Mouse (Mus musculus): ENCODE results near the gene Hist1h1b.
"Not testable (repeated sequence)": the region's sequence is repeated elsewhere in the genome, so short reads cannot be mapped to it uniquely, and the experiment has no call there.

Gene Hist1h1b

GRCm38 (mm10) chr13:21779767-21780731 is at the start of gene Hist1h1b:
TSS of gene Hist1h1b (minus strand) at chr13:21780625.
- peak; percentile 77 for DNase-seq (ENCODE audit: low spot score)

DNA sequence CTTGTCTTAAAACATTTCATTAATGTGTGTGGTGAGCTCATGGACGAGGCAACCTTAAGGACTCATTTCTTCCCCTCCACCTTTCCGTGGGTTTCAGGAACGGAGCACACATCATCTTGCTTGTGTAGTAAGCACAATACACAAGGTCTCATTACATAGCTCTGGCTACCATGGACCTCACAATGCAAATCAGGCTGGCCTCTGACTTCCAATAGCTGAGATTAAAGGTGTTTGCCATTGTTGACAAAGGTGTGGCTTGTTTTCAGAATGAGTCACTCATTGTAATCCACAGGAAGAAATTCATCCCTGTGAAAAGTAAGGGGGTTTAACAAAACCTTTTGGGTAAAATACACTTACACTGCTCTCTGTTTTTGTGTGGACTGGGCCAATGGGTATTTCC is 48.1 kb upstream of the Hist1h1b start:
- DNase-seq (ENCODE audit: low spot score) = no peak

GRCm38 (mm10) chr13:21820082-21820890 is 39.9 kb upstream of the Hist1h1b start:
- DNase-seq (ENCODE audit: low spot score) = not testable (repeated sequence)

DNA sequence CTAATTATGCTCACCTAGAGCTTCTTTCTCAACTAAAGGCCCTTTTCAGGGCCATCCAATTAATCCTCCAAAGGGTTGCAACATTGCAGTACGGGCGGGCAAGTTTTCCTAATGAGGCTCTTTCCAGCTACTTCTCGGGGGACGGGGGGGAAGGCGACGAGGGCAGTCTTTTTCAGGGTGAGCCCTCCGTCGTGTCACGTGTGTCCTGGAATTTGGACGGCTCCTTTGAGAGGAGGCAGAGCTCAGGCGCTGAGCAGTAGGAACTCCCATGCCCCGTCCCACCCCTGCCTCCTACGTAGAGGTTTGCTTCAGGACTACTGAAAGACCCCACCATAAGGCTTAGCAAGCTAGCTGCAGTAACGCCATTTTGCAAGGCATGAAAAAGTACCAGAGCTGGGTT is 31.7 kb upstream of the Hist1h1b start:
- not testable (repeated sequence) for DNase-seq (ENCODE audit: low spot score)

- not testable (repeated sequence) for DNase-seq (ENCODE audit: low spot score)
These were observed 31.1 kb upstream of the Hist1h1b start, which contains the start of gene Hist1h4m for GRCm38 (mm10) chr13:21811539-21811938. TSS of gene Hist1h4m (plus strand) at chr13:21811746.

DNA sequence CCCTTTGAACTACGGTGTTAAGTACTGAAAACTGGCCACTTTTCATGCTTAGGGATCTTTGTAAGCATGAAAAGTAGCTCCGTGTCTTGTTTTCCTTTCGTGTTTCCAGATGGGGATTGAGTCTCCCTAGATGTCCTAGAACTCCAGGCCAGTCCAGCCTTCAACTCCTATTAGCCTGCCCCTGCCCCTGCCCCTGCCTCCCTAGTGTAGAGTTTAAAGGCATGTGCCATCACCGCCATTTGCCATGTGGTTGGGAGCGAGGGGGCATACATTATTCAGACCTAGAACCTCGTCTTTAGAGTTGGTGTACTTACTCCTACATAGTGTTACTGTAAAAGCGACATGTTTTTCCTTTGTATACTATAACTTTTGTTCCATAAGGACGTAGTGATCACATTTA is 30.6 kb upstream of the Hist1h1b start:
- not testable (repeated sequence) for DNase-seq (ENCODE audit: low spot score)

DNA sequence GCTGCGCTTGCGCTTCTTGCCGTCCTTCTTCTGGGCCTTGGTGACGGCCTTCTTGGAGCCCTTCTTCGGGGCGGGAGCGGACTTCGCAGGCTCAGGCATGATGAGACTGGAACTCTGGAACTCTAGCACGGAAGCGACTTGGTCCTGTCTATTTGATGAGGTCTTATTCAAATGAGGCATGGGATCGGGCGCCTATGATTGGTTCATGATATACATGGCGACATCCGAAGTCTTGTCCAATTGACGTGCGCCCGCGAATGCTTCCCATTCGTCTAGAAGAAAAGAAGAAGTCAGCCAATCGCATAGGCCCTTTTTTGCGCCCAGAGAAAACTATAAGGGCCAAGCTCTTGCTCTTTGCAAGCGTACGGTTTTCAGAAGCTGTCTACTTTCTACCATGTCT is 29.6 kb upstream of the Hist1h1b start, which contains the start of the genes Hist1h2bq and Hist1h2ao:
Gene Hist1h2bq, minus strand, starts transcription at position 125 of the 400 bp plus-strand sequence.
Gene Hist1h2ao, plus strand, starts transcription at position 393 of the 400 bp plus-strand sequence.
- DNase-seq (ENCODE audit: low spot score) = not testable (repeated sequence)

- DNase-seq (ENCODE audit: low spot score) = not testable (repeated sequence)
These were observed 22.6 kb upstream of the Hist1h1b start for GRCm38 (mm10) chr13:21803058-21803457.

DNA sequence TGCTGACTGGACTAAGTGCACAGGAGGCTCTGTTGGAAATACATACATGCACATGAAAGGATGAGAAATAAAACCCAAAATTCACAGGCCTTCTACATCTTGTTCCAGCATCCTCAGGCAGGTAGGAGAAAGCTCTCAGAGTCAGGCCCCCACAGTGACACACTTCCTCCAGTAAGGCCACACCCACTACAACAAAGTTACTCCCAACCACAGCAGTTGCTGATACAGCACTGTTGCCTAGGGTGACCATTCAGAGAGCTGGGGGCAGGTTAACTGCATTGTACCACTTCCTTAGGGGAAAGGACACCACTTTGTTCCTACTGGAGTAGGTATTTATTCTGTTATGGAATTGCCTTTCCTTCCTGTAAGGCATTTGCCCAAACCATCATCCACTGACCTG is 16.7 kb upstream of the Hist1h1b start:
- not testable (repeated sequence) for DNase-seq (ENCODE audit: low spot score)

DNA sequence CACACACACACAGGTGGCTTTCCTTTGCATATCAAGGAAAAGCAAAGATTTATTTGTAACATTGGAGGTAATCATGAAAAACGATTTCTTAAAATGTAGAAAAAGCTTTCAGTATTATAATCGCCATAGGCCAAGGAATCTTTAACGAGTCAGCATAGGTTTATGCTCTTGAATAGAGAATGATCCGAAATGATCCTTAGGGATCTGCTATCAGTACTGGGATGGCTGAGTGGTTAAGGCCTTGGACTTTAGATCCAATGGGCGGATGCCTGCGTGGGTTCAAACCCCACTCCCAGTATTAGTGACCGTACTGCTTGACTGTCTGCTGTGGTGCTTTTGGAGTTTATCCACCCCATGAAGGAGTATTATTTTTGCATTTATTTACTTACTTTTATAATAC is 15.2 kb upstream of the Hist1h1b start:
- no peak for DNase-seq (ENCODE audit: low spot score)

GRCm38 (mm10) chr13:21790601-21791283 is 10.3 kb upstream of the Hist1h1b start:
- DNase-seq (ENCODE audit: low spot score) = peak; percentile 43

DNA sequence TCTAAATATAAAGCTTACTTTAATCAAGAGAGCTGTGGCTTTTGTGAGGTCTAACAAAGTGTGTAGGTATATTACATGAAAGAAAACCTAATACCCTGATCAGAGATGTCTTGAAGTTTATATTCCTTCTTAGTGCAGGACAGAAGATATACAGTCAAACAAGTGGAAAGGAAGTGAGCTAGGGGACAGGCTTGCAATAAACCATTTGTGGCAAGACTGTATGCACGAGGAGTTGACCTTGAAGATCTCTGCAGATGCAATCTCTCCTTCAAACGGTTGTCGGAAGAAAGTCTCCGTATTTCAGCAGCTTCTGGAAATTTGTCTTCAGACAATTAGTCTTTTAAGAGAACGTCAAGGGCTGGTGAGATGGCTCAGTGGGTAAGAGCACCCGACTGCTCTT is 9.5 kb upstream of the Hist1h1b start:
- DNase-seq (ENCODE audit: low spot score) = peak; percentile 12

DNA sequence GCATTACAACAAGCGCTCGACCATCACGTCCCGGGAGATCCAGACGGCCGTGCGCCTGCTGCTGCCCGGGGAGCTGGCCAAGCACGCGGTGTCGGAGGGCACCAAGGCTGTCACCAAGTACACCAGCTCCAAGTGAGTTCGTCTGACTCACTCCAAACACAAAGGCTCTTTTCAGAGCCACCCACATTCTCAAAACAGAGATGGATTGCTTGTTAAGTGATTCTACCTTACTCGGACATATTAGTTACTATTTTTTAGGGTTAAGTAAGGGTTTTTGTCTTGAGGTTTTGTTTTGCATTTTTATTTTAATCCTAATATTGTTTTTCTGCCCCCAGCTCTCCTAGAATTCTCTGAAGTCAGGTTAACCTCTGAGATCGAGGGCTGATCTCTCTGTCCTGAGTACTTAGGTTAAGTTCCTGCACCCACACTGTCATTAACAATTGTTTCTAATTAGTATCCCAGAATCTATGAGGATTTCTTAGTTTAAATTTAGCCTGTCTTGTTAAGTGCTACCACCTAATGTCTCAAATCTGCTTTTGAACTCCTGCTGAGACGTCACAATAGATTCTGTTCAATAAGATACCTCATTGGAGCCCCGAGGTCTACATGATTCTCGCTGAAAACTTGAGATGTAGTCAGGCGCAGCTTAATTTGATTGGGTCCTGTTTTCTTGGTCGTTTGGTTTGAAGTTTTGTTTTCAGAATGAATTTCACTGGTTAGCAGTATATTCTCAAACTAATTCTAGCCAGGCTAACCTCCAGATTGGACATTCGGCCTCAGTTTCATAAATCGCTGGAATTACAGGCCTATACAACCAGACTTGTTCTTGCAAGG is 7.6 kb upstream of the Hist1h1b start:
- DNase-seq (ENCODE audit: low spot score) = no peak

DNA sequence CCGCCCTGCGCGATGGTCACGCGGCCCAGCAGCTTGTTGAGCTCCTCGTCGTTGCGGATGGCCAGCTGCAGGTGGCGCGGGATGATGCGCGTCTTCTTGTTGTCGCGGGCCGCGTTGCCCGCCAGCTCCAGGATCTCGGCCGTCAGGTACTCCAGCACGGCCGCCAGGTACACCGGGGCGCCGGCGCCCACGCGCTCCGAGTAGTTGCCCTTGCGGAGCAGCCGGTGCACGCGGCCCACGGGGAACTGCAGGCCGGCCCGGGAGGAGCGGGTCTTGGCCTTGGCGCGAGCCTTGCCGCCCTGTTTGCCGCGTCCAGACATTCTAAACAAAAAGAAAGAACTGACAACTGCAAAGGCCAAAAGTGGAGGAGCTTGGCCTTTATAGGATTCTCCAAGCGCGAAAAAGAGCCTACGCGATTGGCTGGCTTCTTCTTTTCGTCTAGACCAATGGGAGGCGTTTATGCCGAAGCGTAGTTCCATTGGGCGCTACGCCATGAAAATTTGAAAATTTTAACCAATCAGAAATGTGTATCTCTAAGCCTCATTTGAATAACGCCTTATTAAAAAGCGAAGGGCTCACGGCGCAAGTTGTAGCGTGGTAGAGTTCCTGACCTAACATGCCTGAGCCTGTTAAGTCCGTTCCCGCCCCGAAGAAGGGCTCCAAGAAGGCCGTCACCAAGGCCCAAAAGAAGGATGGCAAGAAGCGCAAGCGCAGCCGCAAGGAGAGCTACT is 6.6 kb upstream of the Hist1h1b start, which contains the start of the genes Hist1h2an and Hist1h2bp:
Gene Hist1h2an, minus strand, starts transcription at position 320 of the 731 bp plus-strand sequence.
Gene Hist1h2bp, plus strand, starts transcription at position 563 of the 731 bp plus-strand sequence.
- DNase-seq (ENCODE audit: low spot score) = peak; percentile 78

- peak; percentile 36 for DNase-seq (ENCODE audit: low spot score)
These were observed 5.9 kb upstream of the Hist1h1b start for GRCm38 (mm10) chr13:21786189-21786898.

- DNase-seq (ENCODE audit: low spot score) = peak; percentile 10
These were observed 3.9 kb upstream of the Hist1h1b start for GRCm38 (mm10) chr13:21784311-21784710.

DNA sequence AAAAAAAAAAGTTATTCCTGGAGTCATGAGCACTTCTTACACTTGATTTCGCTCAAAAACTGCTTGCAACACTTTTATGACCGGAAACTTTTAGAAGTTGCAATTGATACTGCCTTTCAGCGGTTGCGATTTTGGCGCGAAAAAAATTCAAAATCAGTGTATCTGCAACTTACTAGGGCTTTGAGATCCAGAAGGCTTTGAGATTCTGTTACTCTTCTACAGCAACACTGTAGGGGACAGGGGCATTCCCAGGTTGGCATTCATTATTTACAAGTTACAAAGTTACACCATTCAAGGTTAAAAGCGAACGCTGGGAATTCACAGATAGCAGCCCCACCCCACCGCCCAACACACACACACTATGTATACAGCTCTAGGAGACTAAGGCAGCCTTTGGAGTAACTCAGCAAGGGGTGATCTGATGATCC is 3.3 kb upstream of the Hist1h1b start:
- DNase-seq (ENCODE audit: low spot score) = no peak

DNA sequence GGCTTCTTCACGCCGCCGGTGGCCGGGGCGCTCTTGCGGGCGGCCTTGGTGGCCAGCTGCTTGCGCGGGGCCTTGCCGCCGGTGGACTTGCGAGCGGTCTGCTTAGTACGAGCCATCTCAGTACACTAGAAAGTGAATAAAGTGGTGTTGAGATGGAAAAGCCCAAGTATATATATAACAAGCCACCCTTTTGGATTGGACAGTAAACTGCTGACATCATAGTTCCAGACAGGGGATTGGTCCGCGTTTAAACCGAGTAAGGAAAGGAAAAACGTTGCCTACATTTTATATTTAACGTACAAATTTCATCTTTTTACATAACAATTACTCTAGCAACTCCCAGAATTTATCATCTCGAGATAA is 2.8 kb upstream of the Hist1h1b start, which contains the start of gene Hist1h3i:
Gene Hist1h3i, minus strand, starts transcription at position 116 of the 363 bp plus-strand sequence.
- no peak for DNase-seq (ENCODE audit: low spot score)
